Mouse (Mus musculus): ENCODE results near the gene Zfp804a. TPM values are rescaled to one million over a fixed set of nuclear protein-coding genes. Genes with fewer than 3 reads are reported as not detected.

Gene Zfp804a
- polyA plus RNA-seq, 1 experiment from 2014 or later: 0.26 TPM

GRCm38 (mm10) chr2:82294932-82295493 lies 242.0 kb downstream of the Zfp804a start:
- Histone ChIP-seq H3K27ac (no peak overlapping the region), H3K9ac (no peak overlapping the region), H3K4me1 (no peaks in the 10 kb centered on the region), H3K36me3 (no peaks in the 10 kb centered on the region), H3K4me2 (no peak overlapping the region), H3K9me3 (no peaks in the 10 kb centered on the region), H3K27me3 (no peaks in the 10 kb centered on the region), H3K4me3 (no peak overlapping the region)
- 79% methylated on average over 2 of the region's 2 CpGs for WGBS
- no peak for ATAC-seq (ENCODE audit: borderline replicate concordance, extremely low read depth, low FRiP score, low TSS enrichment)
